Comparison of ENCODE assay signal across 8 mouse cellular contexts in the genomic region with DNA sequence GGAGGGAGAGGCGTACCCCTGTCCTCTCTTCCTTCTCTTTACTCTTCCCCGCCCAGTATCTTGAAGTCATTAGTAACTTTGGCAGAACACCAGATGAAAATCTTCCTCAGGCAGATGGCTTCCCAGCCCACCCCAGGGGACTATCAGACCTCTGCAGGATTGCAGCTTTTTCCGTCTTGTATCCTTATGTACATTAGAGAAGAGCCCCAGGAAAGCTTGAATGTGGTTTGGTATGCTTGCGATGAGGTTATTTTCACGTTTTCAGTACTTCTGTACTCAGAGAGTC. TPM values are rescaled to one million over a fixed set of nuclear protein-coding genes. Genes with fewer than 3 reads are reported as not detected.
DNase-seq lines count a peak whose midpoint lies in the region; ATAC-seq and TF ChIP-seq lines count a peak whose summit lies in the region.

No protein-coding gene starts in this region.

- TF ChIP-seq CTCF in G1E (IDR thresholded peaks at IDR 0.05; ENCODE audit: low read depth, low read length) = no peak

- H3K4me3 ChIP-seq in G1E (ENCODE audit: low read depth, low read length) = peak overlapping the region; percentile 76
- peak overlapping the region; percentile 79 for H3K4me3 ChIP-seq in embryonic facial prominence, embryonic 13.5 days
- peak overlapping the region; percentile 91 for H3K4me3 ChIP-seq in liver, embryonic 16.5 days (ENCODE audit: low read depth, low read length)

- peaks cover 32% of the 10 kb centered on the region for H3K36me3 ChIP-seq in G1E (replicated peaks)
- H3K36me3 ChIP-seq in embryonic facial prominence, embryonic 13.5 days = peaks cover 10% of the 10 kb centered on the region; the same call in 1 of the 2 replicates
- H3K36me3 ChIP-seq in liver, embryonic 16.5 days (ENCODE audit: control insufficient read depth, insufficient read depth) = no peaks in the 10 kb centered on the region

- 7% methylated on average over 5 of the region's 5 CpGs for WGBS in embryonic facial prominence, embryonic 13.5 days
- WGBS in liver, embryonic 16.5 days (ENCODE audit: insufficient replicate concordance) = 4% methylated on average over 5 of the region's 5 CpGs

- H3K9me3 ChIP-seq in G1E (replicated peaks) = no peaks in the 10 kb centered on the region
- H3K9me3 ChIP-seq in embryonic facial prominence, embryonic 13.5 days = no peaks in the 10 kb centered on the region
- H3K9me3 ChIP-seq in liver, embryonic 16.5 days (replicated peaks; ENCODE audit: control insufficient read depth, low read length) = no peaks in the 10 kb centered on the region

- intact Hi-C loops in heart, postnatal 10 days (cut with DNase I) = loop anchor here (5.0 kb wide), 1 partner anchor 49 kb away; the partner anchor contains the start of gene Wdr35

- ATAC-seq in cerebellum, adult (ENCODE audit: insufficient number of reproducible peaks, low FRiP score, low TSS enrichment) = no peak
- ATAC-seq in G1E (ENCODE audit: extremely low read depth, insufficient number of reproducible peaks, low FRiP score, poor library complexity, severe bottlenecking) = peak; percentile 31
- ATAC-seq in embryonic facial prominence, embryonic 13.5 days (ENCODE audit: insufficient number of reproducible peaks, insufficient read depth, low FRiP score, low TSS enrichment, low read depth) = no peak
- 0 out of 2 replicates have a peak, but pooled peaks have one; percentile 3 for ATAC-seq in liver, embryonic 16.5 days (ENCODE audit: low read depth)

- peak overlapping the region; percentile 99 for H3K27ac ChIP-seq in embryonic facial prominence, embryonic 13.5 days
- H3K27ac ChIP-seq in liver, embryonic 16.5 days (ENCODE audit: low read length) = peak overlapping the region; percentile 95

- H3K4me1 ChIP-seq in G1E (ENCODE audit: insufficient read depth, low read depth, low read length) = peaks cover 30% of the 10 kb centered on the region
- H3K4me1 ChIP-seq in embryonic facial prominence, embryonic 13.5 days = peaks cover 32% of the 10 kb centered on the region
- H3K4me1 ChIP-seq in liver, embryonic 16.5 days (ENCODE audit: control insufficient read depth, low read depth, low read length) = peaks cover 25% of the 10 kb centered on the region

- peak overlapping the region; percentile 95 for H3K9ac ChIP-seq in embryonic facial prominence, embryonic 13.5 days
- H3K9ac ChIP-seq in liver, embryonic 16.5 days (ENCODE audit: low read depth, low read length) = peak overlapping the region; percentile 92

- no peaks in the 10 kb centered on the region for H3K27me3 ChIP-seq in G1E (ENCODE audit: insufficient read depth, low read length)
- no peaks in the 10 kb centered on the region for H3K27me3 ChIP-seq in embryonic facial prominence, embryonic 13.5 days
- no peaks in the 10 kb centered on the region for H3K27me3 ChIP-seq in liver, embryonic 16.5 days (ENCODE audit: control insufficient read depth, insufficient read depth, low read depth, low read length)

- peak; percentile 29 for DNase-seq in cerebellum, adult 11 months
- DNase-seq in G1E (ENCODE audit: low spot score) = peak; percentile 17
- peak; percentile 47 to 49 for DNase-seq in heart, postnatal 10 days
- peak; percentile 33 to 59 for DNase-seq in spleen, postnatal 10 days (ENCODE audit: low spot score in 2 of 2)
- no peak for DNase-seq in urinary bladder, adult 2 months (ENCODE audit: low spot score)

- H3K4me2 ChIP-seq in embryonic facial prominence, embryonic 13.5 days = peak overlapping the region; percentile 73
- H3K4me2 ChIP-seq in liver, embryonic 16.5 days (ENCODE audit: low read depth, low read length) = peak overlapping the region; percentile 91

RNA-seq across cellular contexts. Expression of gene Laptm4a, which starts 1.6 kb away (rescaled TPM):
- total RNA-seq in G1E (2014; fragmentation: Nextera tagmentation) = 56.4 and 78.1 TPM in 2 replicates
- 86.2 and 88.3 TPM in 2 replicates for total RNA-seq in G1E (2017)
- 5.4 and 9.5 TPM in 2 replicates for polyA plus RNA-seq in G1E (2012)
- 384 and 457 TPM in 2 replicates for polyA plus RNA-seq in embryonic facial prominence, embryonic 13.5 days (2015; fragmentation: Nextera tagmentation; extraction: Ambion mirVana)
- 100 to 1,000 TPM; 387 to 411 TPM for total RNA-seq in heart, postnatal 10 days (2021)
- polyA plus RNA-seq in liver, embryonic 16.5 days (2015; fragmentation: Nextera tagmentation; extraction: Ambion mirVana) = 71.2 and 72.0 TPM in 2 replicates
- 786 and 857 TPM in 2 replicates for polyA plus RNA-seq in urinary bladder, adult 2 months (2012; rRNA removed)

RNA-seq across cellular contexts. Expression of gene Matn3, which starts 24.7 kb away (rescaled TPM):
- not detected in 2 replicates for total RNA-seq in G1E (2014; fragmentation: Nextera tagmentation)
- total RNA-seq in G1E (2017) = 0.05 TPM in 1 of 2 replicates, not detected in the other
- not detected in 2 replicates for polyA plus RNA-seq in G1E (2012)
- polyA plus RNA-seq in embryonic facial prominence, embryonic 13.5 days (2015; fragmentation: Nextera tagmentation; extraction: Ambion mirVana) = 7.8 and 11.7 TPM in 2 replicates
- under 1 TPM in 1 of 2 experiments, not detected in 1; 0.07 TPM for total RNA-seq in heart, postnatal 10 days (2021)
- polyA plus RNA-seq in liver, embryonic 16.5 days (2015; fragmentation: Nextera tagmentation; extraction: Ambion mirVana) = 0.09 and 0.12 TPM in 2 replicates
- polyA plus RNA-seq in urinary bladder, adult 2 months (2012; rRNA removed) = 0.01 TPM in 1 of 2 replicates, not detected in the other

RNA-seq across cellular contexts. Expression of gene Wdr35, which starts 50.6 kb away (rescaled TPM):
- total RNA-seq in G1E (2014; fragmentation: Nextera tagmentation) (not detected in 2 replicates), G1E (2017) (0.05 and 0.06 TPM in 2 replicates)
- not detected in 2 replicates for polyA plus RNA-seq in G1E (2012)
- 22.6 and 26.5 TPM in 2 replicates for polyA plus RNA-seq in embryonic facial prominence, embryonic 13.5 days (2015; fragmentation: Nextera tagmentation; extraction: Ambion mirVana)
- total RNA-seq in heart, postnatal 10 days (2021) = 10 to 100 TPM; 13.0 to 14.1 TPM
- polyA plus RNA-seq in liver, embryonic 16.5 days (2015; fragmentation: Nextera tagmentation; extraction: Ambion mirVana) = 0.79 and 1.1 TPM in 2 replicates
- 10.5 and 12.2 TPM in 2 replicates for polyA plus RNA-seq in urinary bladder, adult 2 months (2012; rRNA removed)

Comparison
In these comparisons a context has a peak if more than half of its experiments do, and no peak if none do; other contexts are left out.
1. ATAC-seq: peak in G1E (single experiment) and liver, embryonic 16.5 days (single experiment); none in cerebellum, adult (single experiment) and embryonic facial prominence, embryonic 13.5 days (single experiment).
2. Peak in every context shown above with its lines, with median percentiles within 50 percentile points of each other: H3K4me3 ChIP-seq.